Mouse (Mus musculus) large intestine, adult 2 months (tissue): Measurements from ENCODE around the gene Spns1. TPM values are rescaled to one million over a fixed set of nuclear protein-coding genes. Genes with fewer than 3 reads are reported as not detected.
"Not testable (repeated sequence)": the region's sequence is repeated elsewhere in the genome, so short reads cannot be mapped to it uniquely, and the experiment has no call there.

Source experiments
- DNase-seq: peaks from one replicate; pipeline ENCODE4 v3.0.0-alpha.2; 2012; ENCODE audit warnings: low read depth, low spot score
- WGBS: fragments of 180-500 bp; shearing (Covaris S2); methylation state at CpG from one replicate; pipeline ENCODE4 v1.1.7; 2018; 5-methylcytosine and 5-hydroxymethylcytosine counted together
- polyA plus RNA-seq: library from polyadenylated mRNA; depleted of rRNA; stranded (reverse); fragments of >200 nt; gene quantifications from 2 replicates; pipeline ENCODE4 v1.2.3, GENCODE M21; 2012; rRNA removed

Gene Spns1
- polyA plus RNA-seq, 1 experiment, result 117 TPM

GRCm38 (mm10) chr7:126345969-126346368 is 31.3 kb downstream of the Spns1 start:
- WGBS, result 49% methylated on average over 3 of the region's 3 CpGs

GRCm38 (mm10) chr7:126345557-126345956 is 31.7 kb downstream of the Spns1 start:
- no peak for DNase-seq
- WGBS, result 39% methylated on average over 3 of the region's 3 CpGs

More at GRCm38 (mm10) chr7:126345969-126346368, 31.3 kb downstream of the Spns1 start:
- no peak for DNase-seq

GRCm38 (mm10) chr7:126340896-126341295 is 36.4 kb downstream of the Spns1 start:
- no peak for DNase-seq
- WGBS, result 33% methylated on average over 6 of the region's 6 CpGs

GRCm38 (mm10) chr7:126340206-126340618 is 37.0 kb downstream of the Spns1 start:
- WGBS, result 31% methylated on average over 6 of the region's 6 CpGs
- DNase-seq, result peak; percentile 40

GRCm38 (mm10) chr7:126339521-126339971 is 37.7 kb downstream of the Spns1 start:
- DNase-seq, result no peak
- WGBS, result 50% methylated on average over 8 of the region's 8 CpGs

- WGBS, result 88% methylated on average over 8 of the region's 8 CpGs
- no peak for DNase-seq
These were observed 38.3 kb downstream of the Spns1 start for GRCm38 (mm10) chr7:126338906-126339305.

GRCm38 (mm10) chr7:126335556-126335955 is 41.7 kb downstream of the Spns1 start:
- 94% methylated on average over 1 of the region's 1 CpGs for WGBS
- DNase-seq, result no peak

- DNase-seq, result no peak
- 62% methylated on average over 3 of the region's 3 CpGs for WGBS
These were observed 44.6 kb downstream of the Spns1 start for GRCm38 (mm10) chr7:126332691-126333090.

- WGBS, result 24% methylated on average over 2 of the region's 2 CpGs
- DNase-seq, result no peak
These were observed 46.6 kb downstream of the Spns1 start for GRCm38 (mm10) chr7:126330693-126331092.

- DNase-seq, result no peak
- WGBS, result 70% methylated on average over 9 of the region's 9 CpGs
These were observed 47.2 kb downstream of the Spns1 start for GRCm38 (mm10) chr7:126329907-126330645.

- WGBS, result 79% methylated on average over 5 of the region's 6 CpGs
- not testable (repeated sequence) for DNase-seq
These were observed 48.4 kb downstream of the Spns1 start for GRCm38 (mm10) chr7:126328848-126329247.

- not testable (repeated sequence) for DNase-seq
- 27% methylated on average over 9 of the region's 9 CpGs for WGBS
These were observed 51.5 kb downstream of the Spns1 start for GRCm38 (mm10) chr7:126325576-126326273.

GRCm38 (mm10) chr7:126324791-126325190 is 52.5 kb downstream of the Spns1 start:
- WGBS, result 10% methylated on average over 3 of the region's 3 CpGs
- DNase-seq, result no peak

- DNase-seq, result peak; percentile 55
- 5% methylated on average over 11 of the region's 11 CpGs for WGBS
These were observed 53.5 kb downstream of the Spns1 start for GRCm38 (mm10) chr7:126323729-126324128.

Other genes with a start within 250 kb of the Spns1 start
- gene Xpo6, start 176.9 kb downstream of the Spns1 start, polyA plus RNA-seq, result 126 and 136 TPM in 2 replicates
- 12.2 and 12.5 TPM in 2 replicates for gene Sbk1, start 104.8 kb downstream of the Spns1 start, polyA plus RNA-seq
- gene Lat, start 7.9 kb downstream of the Spns1 start, polyA plus RNA-seq, result 19.2 and 19.4 TPM in 2 replicates
- 7.5 and 8.4 TPM in 2 replicates for gene Nfatc2ip, start 19.3 kb upstream of the Spns1 start, polyA plus RNA-seq
- gene Cd19, start 37.4 kb upstream of the Spns1 start, polyA plus RNA-seq, result 14.5 and 18.3 TPM in 2 replicates
- gene Rabep2, start 51.3 kb upstream of the Spns1 start, polyA plus RNA-seq, result 16.5 and 17.4 TPM in 2 replicates
- 0.30 and 3.6 TPM in 2 replicates for gene Atp2a1, start 85.7 kb upstream of the Spns1 start, polyA plus RNA-seq
- gene Sh2b1, start 98.0 kb upstream of the Spns1 start, polyA plus RNA-seq, result 43.2 and 51.9 TPM in 2 replicates
- 163 and 178 TPM in 2 replicates for gene Tufm, start 109.9 kb upstream of the Spns1 start, polyA plus RNA-seq
- 63.3 and 106 TPM in 2 replicates for gene Atxn2l, start 126.0 kb upstream of the Spns1 start, polyA plus RNA-seq
- 89.5 and 103 TPM in 2 replicates for gene Eif3c, start 189.0 kb upstream of the Spns1 start, polyA plus RNA-seq
- 1.6 and 3.5 TPM in 2 replicates for gene Apobr, start 207.5 kb upstream of the Spns1 start, polyA plus RNA-seq
- 35.0 and 37.1 TPM in 2 replicates for gene Cln3, start 208.4 kb upstream of the Spns1 start, polyA plus RNA-seq
- gene Il27, start 217.5 kb upstream of the Spns1 start, polyA plus RNA-seq, result 0.16 and 0.37 TPM in 2 replicates